In the genomic region with DNA sequence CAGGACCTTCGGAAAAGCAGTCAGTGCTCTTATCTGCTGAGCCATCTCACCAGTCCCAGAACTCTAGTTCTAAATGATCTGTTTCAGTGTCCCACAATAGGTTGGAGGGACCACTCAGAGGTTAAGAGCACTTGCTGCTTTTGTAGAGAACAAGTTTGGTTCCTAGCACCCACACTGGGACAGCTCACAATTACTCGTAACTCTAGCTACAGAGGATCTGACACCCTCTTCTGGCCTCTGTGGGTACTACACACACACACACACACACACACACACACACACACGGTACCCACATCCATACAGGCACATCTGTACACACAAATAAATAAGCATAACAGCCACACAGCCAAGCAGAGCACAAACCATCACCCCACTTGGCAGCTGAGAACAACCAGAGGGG, we compare ENCODE assay signal across 21 mouse cellular contexts. TPM values are rescaled to one million over a fixed set of nuclear protein-coding genes. Genes with fewer than 3 reads are reported as not detected.
DNase-seq lines count a peak whose midpoint lies in the region; ATAC-seq and TF ChIP-seq lines count a peak whose summit lies in the region.
"Had no signal": no experiment of that assay in that cellular context is flagged by ENCODE, and none has a peak within 500 bp of the region (broad histone marks: within the 10 kb centered on the region; RNA-seq: fewer than 3 reads in every experiment).

No protein-coding gene starts in this region.

- no peak for TF ChIP-seq EP300 in liver, embryonic 14.5 days (IDR thresholded peaks at IDR 0.05; ENCODE audit: low read depth)
- no peak for TF ChIP-seq EP300 in liver, postnatal 0 days (IDR thresholded peaks at IDR 0.05; ENCODE audit: low read depth)

- no peaks in the 10 kb centered on the region for H3K36me3 ChIP-seq in liver, embryonic 14.5 days (replicated peaks; ENCODE audit: control insufficient read depth, insufficient read depth, low read depth)
- H3K36me3 ChIP-seq in liver, postnatal 0 days (replicated peaks; ENCODE audit: insufficient read depth, low read length) = 0 out of 2 replicates have a peak, but pooled peaks cover 2% of the 10 kb centered on the region
- no peaks in the 10 kb centered on the region for H3K36me3 ChIP-seq in neural tube, embryonic 15.5 days
- H3K36me3 ChIP-seq: embryonic facial prominence, embryonic 10.5 days; embryonic facial prominence, embryonic 12.5 days; forebrain, embryonic 15.5 days; G1E had no signal

- H3K4me1 ChIP-seq in liver, embryonic 14.5 days (replicated peaks; ENCODE audit: control insufficient read depth in 2 of 2, insufficient read depth in 2 of 2, low read length in 1 of 2) = peaks cover 36 to 40% of the 10 kb centered on the region in 2 experiments
- peaks cover 6% of the 10 kb centered on the region; the same call in 1 of the 2 replicates for H3K4me1 ChIP-seq in liver, postnatal 0 days (ENCODE audit: insufficient read depth)
- peaks cover 4% of the 10 kb centered on the region; the same call in 1 of the 2 replicates for H3K4me1 ChIP-seq in neural tube, embryonic 15.5 days
- H3K4me1 ChIP-seq: embryonic facial prominence, embryonic 12.5 days had no signal

- TF ChIP-seq CTCF in liver, embryonic 14.5 days (IDR thresholded peaks at IDR 0.05; ENCODE audit: low read depth) = peak; percentile 30; the same call in 1 of the 2 replicates
- no peak for TF ChIP-seq CTCF in liver, postnatal 0 days (IDR thresholded peaks at IDR 0.05; ENCODE audit: low read depth)

- WGBS in liver, embryonic 14.5 days (ENCODE audit: insufficient replicate concordance) = 78% methylated on average over 3 of the region's 3 CpGs
- WGBS in liver, postnatal 0 days (ENCODE audit: insufficient replicate concordance) = 82% methylated on average over 3 of the region's 3 CpGs
- 88% methylated on average over 3 of the region's 3 CpGs for WGBS in neural tube, embryonic 15.5 days

- no peak overlapping the region for H3K27ac ChIP-seq in liver, embryonic 14.5 days
- H3K27ac ChIP-seq in liver, postnatal 0 days (ENCODE audit: low read depth) = no peak overlapping the region
- no peak overlapping the region for H3K27ac ChIP-seq in neural tube, embryonic 15.5 days (replicated peaks)
- H3K27ac ChIP-seq: embryonic facial prominence, embryonic 10.5 days; embryonic facial prominence, embryonic 12.5 days; forebrain, embryonic 13.5 days; forebrain, embryonic 15.5 days had no signal

- H3K9me3 ChIP-seq in liver, embryonic 14.5 days (ENCODE audit: control insufficient read depth, low read length) = no peaks in the 10 kb centered on the region
- H3K9me3 ChIP-seq in liver, postnatal 0 days (ENCODE audit: low read length) = no peaks in the 10 kb centered on the region
- H3K9me3 ChIP-seq in neural tube, embryonic 15.5 days (replicated peaks) = no peaks in the 10 kb centered on the region
- H3K9me3 ChIP-seq: embryonic facial prominence, embryonic 12.5 days; forebrain, embryonic 15.5 days; G1E had no signal

- ATAC-seq in liver, embryonic 14.5 days (ENCODE audit: insufficient read depth) = no peak
- ATAC-seq in liver, postnatal 0 days = no peak
- no peak for ATAC-seq in neural tube, embryonic 15.5 days (ENCODE audit: low FRiP score)
- ATAC-seq: activated CD4-positive, CD25-positive, alpha-beta regulatory T cell, adult 4 months; forebrain, embryonic 13.5 days; forebrain, embryonic 15.5 days; forebrain, postnatal 0 days; Patski had no signal

- H3K4me3 ChIP-seq in liver, embryonic 14.5 days (ENCODE audit: insufficient read depth in 1 of 2, low read depth in 2 of 2, low read length in 2 of 2) = no peak overlapping the region
- no peak overlapping the region for H3K4me3 ChIP-seq in liver, postnatal 0 days (ENCODE audit: low read depth, low read length)
- no peak overlapping the region for H3K4me3 ChIP-seq in neural tube, embryonic 15.5 days (replicated peaks)
- H3K4me3 ChIP-seq: embryonic facial prominence, embryonic 10.5 days; embryonic facial prominence, embryonic 12.5 days; forebrain, embryonic 13.5 days; forebrain, embryonic 15.5 days had no signal

- H3K9ac ChIP-seq in liver, embryonic 14.5 days (replicated peaks) = no peak overlapping the region
- H3K9ac ChIP-seq in liver, postnatal 0 days (replicated peaks) = no peak overlapping the region
- no peak overlapping the region for H3K9ac ChIP-seq in neural tube, embryonic 15.5 days (replicated peaks)
- H3K9ac ChIP-seq: embryonic facial prominence, embryonic 12.5 days; forebrain, embryonic 13.5 days; forebrain, embryonic 15.5 days; forebrain, postnatal 0 days had no signal

- H3K27me3 ChIP-seq in liver, embryonic 14.5 days (ENCODE audit: control insufficient read depth, insufficient read depth, low read length) = no peaks in the 10 kb centered on the region; the same call in 1 of the 2 replicates
- no peaks in the 10 kb centered on the region for H3K27me3 ChIP-seq in liver, postnatal 0 days (ENCODE audit: insufficient read depth, low read length)
- no peaks in the 10 kb centered on the region for H3K27me3 ChIP-seq in neural tube, embryonic 15.5 days (replicated peaks)
- H3K27me3 ChIP-seq: forebrain, embryonic 13.5 days; forebrain, embryonic 15.5 days; Patski had no signal

- no peak overlapping the region for H3K4me2 ChIP-seq in liver, embryonic 14.5 days (ENCODE audit: low read depth)
- H3K4me2 ChIP-seq in liver, postnatal 0 days (ENCODE audit: low read depth, low read length) = no peak overlapping the region
- H3K4me2 ChIP-seq in neural tube, embryonic 15.5 days = no peak overlapping the region
- H3K4me2 ChIP-seq: embryonic facial prominence, embryonic 12.5 days; forebrain, embryonic 13.5 days; forebrain, embryonic 15.5 days had no signal

- DNase-seq in liver, embryonic 14.5 days (ENCODE audit: low read depth in 3 of 3, low spot score in 3 of 3) = no peak
- DNase-seq in liver, postnatal 0 days = no peak
- DNase-seq in R1 (ENCODE audit: low read depth, low spot score) = peak; percentile 62
- DNase-seq in kidney, postnatal 4 days = no peak
- DNase-seq: adrenal gland, adult 8-10 months; adrenal gland, postnatal 14 days; adrenal gland, postnatal 36 days; cerebellum, adult 11-12 months; cerebellum, adult 2 months; cerebellum, adult 9-10 months; cerebellum, postnatal 10 days; cerebellum, postnatal 25 days; forebrain, postnatal 0 days had no signal

RNA-seq across cellular contexts. Expression of gene Grhl3, which starts 47.0 kb away (rescaled TPM):
- 0.13 and 0.14 TPM in 2 replicates for polyA plus RNA-seq in liver, embryonic 14.5 days (2012; rRNA removed)
- polyA plus RNA-seq in liver, embryonic 14.5 days (2014; fragmentation: Nextera tagmentation; extraction: Ambion mirVana) = 0.11 and 0.15 TPM in 2 replicates
- polyA plus RNA-seq in liver, postnatal 0 days (2015; fragmentation: Nextera tagmentation; extraction: Ambion mirVana) = 0.21 and 0.46 TPM in 2 replicates
- polyA plus RNA-seq in neural tube, embryonic 15.5 days (2015; fragmentation: Nextera tagmentation; extraction: Ambion mirVana) = 1.1 and 2.6 TPM in 2 replicates
- polyA plus RNA-seq: activated CD4-positive, CD25-positive, alpha-beta regulatory T cell, adult 4 months; G1E; Patski had no signal
